Comparison of ENCODE assay signal across 8 mouse cellular contexts in genomic region chr13:38346096-38346915, GRCm38 (mm10). TPM values are rescaled to one million over a fixed set of nuclear protein-coding genes. Genes with fewer than 3 reads are reported as not detected.
A peak's percentile ranks its signal among the peaks of the same experiment; 100 is the strongest.
DNase-seq lines count a peak whose midpoint lies in the region; ATAC-seq and TF ChIP-seq lines count a peak whose summit lies in the region.

No protein-coding gene starts in this region.

- under 1% methylated on average over 61 of the region's 63 CpGs for WGBS in hindbrain, postnatal 0 days

- H3K9me3 ChIP-seq in hindbrain, postnatal 0 days (ENCODE audit: low read length): no peaks in the 10 kb centered on the region

- DNase-seq in adrenal gland, postnatal 14 days: peak; percentile 26
- no peak for DNase-seq in adrenal gland, postnatal 36 days
- DNase-seq in testis, postnatal 14 days (ENCODE audit: low spot score): no peak
- no peak for DNase-seq in hindbrain, postnatal 0 days (ENCODE audit: low spot score)
- peak; percentile 13 for DNase-seq in lung, postnatal 10 days
- DNase-seq in right cerebral cortex, postnatal 25 days: no peak

- TF ChIP-seq CTCF in testis, adult 2 months (IDR thresholded peaks at IDR 0.05; ENCODE audit: control insufficient read depth, insufficient read depth, insufficient replicate concordance, low read depth, low read length): no peak
- TF ChIP-seq CTCF in hindbrain, postnatal 0 days (IDR thresholded peaks at IDR 0.05; ENCODE audit: low read depth): no peak

- TF ChIP-seq POLR2A in testis, adult 2 months (IDR thresholded peaks at IDR 0.05; ENCODE audit: control insufficient read depth, low read depth, low read length): no peak

- H3K4me1 ChIP-seq in testis, adult 2 months (ENCODE audit: control insufficient read depth, insufficient read depth, low read length): peaks cover 20% of the 10 kb centered on the region
- peaks cover 22% of the 10 kb centered on the region for H3K4me1 ChIP-seq in hindbrain, postnatal 0 days (ENCODE audit: insufficient read depth, low read length)

- peak; percentile 28; the same call in 1 of the 2 replicates for ATAC-seq in hindbrain, postnatal 0 days
- no peak for ATAC-seq in erythroid progenitor cell, adult 5-6 weeks (replicated peaks; ENCODE audit: low FRiP score, poor library complexity, severe bottlenecking)

- peak overlapping the region; percentile 35 for H3K4me3 ChIP-seq in testis, adult 2 months (ENCODE audit: control insufficient read depth, low read depth, low read length)
- H3K4me3 ChIP-seq in hindbrain, postnatal 0 days (ENCODE audit: low read length): peak overlapping the region; percentile 40

- H3K4me2 ChIP-seq in hindbrain, postnatal 0 days (ENCODE audit: low read depth, low read length): peak overlapping the region; percentile 63

- no peaks in the 10 kb centered on the region for H3K36me3 ChIP-seq in testis, adult 2 months (ENCODE audit: control insufficient read depth, insufficient read depth, low read length)
- H3K36me3 ChIP-seq in hindbrain, postnatal 0 days (ENCODE audit: insufficient read depth, low read length): no peaks in the 10 kb centered on the region

- H3K27ac ChIP-seq in testis, adult 2 months (ENCODE audit: control insufficient read depth, insufficient read depth, low read depth, low read length): no peak overlapping the region
- no peak overlapping the region for H3K27ac ChIP-seq in hindbrain, postnatal 0 days

- peak overlapping the region; percentile 41 for H3K9ac ChIP-seq in hindbrain, postnatal 0 days (replicated peaks; ENCODE audit: low read length)

- no peaks in the 10 kb centered on the region; the same call in 1 of the 2 replicates for H3K27me3 ChIP-seq in testis, adult 2 months (ENCODE audit: control insufficient read depth, insufficient read depth, low read length)
- peaks cover 18% of the 10 kb centered on the region for H3K27me3 ChIP-seq in hindbrain, postnatal 0 days (ENCODE audit: insufficient read depth, low read length)

RNA-seq across cellular contexts. Expression of gene Bmp6, which starts 1.4 kb away (rescaled TPM):
- total RNA-seq in adrenal gland, postnatal 14 days (2021): 9.6 and 12.5 TPM in 2 replicates
- 1 to 10 TPM; 6.5 to 9.1 TPM for total RNA-seq in adrenal gland, postnatal 36 days (2021)
- polyA plus RNA-seq in testis, adult 2 months (2012; rRNA removed): 2.4 and 3.2 TPM in 2 replicates
- 19.4 and 20.9 TPM in 2 replicates for total RNA-seq in hindbrain, postnatal 0 days (2014; rRNA removed)
- polyA plus RNA-seq in hindbrain, postnatal 0 days (2015; fragmentation: Nextera tagmentation; extraction: Ambion mirVana): 5.2 and 5.3 TPM in 2 replicates
- total RNA-seq in erythroid progenitor cell, adult 5-6 weeks (2015; ENCODE audit: low replicate concordance): not detected in 2 replicates
- 0.39 and 1.3 TPM in 2 replicates for total RNA-seq in erythroid progenitor cell, adult 5-6 weeks (2017; ENCODE audit: low replicate concordance)

Comparison
In these comparisons a context has a peak if more than half of its experiments do, and no peak if none do; other contexts are left out.
1. DNase-seq: peak in adrenal gland, postnatal 14 days (single experiment) and lung, postnatal 10 days (single experiment); none in adrenal gland, postnatal 36 days (0 of 2), testis, postnatal 14 days (single experiment), hindbrain, postnatal 0 days (single experiment) and right cerebral cortex, postnatal 25 days (single experiment).